Mouse (Mus musculus): Measurements from ENCODE around the gene Pcnx. TPM values are rescaled to one million over a fixed set of nuclear protein-coding genes. Genes with fewer than 3 reads are reported as not detected.

The Pcnx gene
- polyA plus RNA-seq, 1 experiment = 17.6 TPM

DNA sequence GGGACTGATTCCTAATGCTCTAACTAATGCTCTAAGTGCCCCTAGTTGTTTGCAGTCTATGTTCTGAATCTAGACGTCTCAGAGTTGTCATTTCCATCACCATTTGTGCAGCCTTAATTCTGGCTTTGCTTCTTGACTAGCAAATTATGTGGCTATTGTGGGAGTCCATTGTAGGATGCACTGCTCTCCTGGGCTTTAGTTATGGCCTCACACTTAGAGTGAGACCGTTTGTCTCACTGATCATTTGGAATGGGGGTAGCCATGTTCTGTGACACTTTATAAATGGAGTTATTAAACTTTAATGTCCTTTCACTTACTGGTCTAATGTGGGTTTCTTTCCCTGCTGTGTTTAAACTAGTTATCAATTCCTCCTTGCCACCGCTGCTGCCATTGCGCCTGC is 13.5 kb downstream of the Pcnx start:
- Histone ChIP-seq H3ac (ENCODE audit: control insufficient read depth, insufficient read length) (no peak overlapping the region), H3K4me3 (no peak overlapping the region), H3K4me2 (ENCODE audit: low read depth) (no peak overlapping the region), H3K36me3 (ENCODE audit: control insufficient read depth, insufficient read depth) (no peaks in the 10 kb centered on the region), H3K27me3 (ENCODE audit: control insufficient read depth, insufficient read depth, insufficient read length) (no peaks in the 10 kb centered on the region), H3K79me2 (ENCODE audit: control insufficient read depth, insufficient read depth) (peaks cover 16% of the 10 kb centered on the region)
- TF ChIP-seq MYOD1 (IDR thresholded peaks at IDR 0.05; ENCODE audit: control insufficient read depth in 1 of 3, insufficient read length in 2 of 3, low read depth in 2 of 3) (no peak), TCF12 (IDR thresholded peaks at IDR 0.05; ENCODE audit: insufficient read depth, poor library complexity, severe bottlenecking) (no peak), MAX (IDR thresholded peaks at IDR 0.05; ENCODE audit: low read depth) (no peak), E2F4 (IDR thresholded peaks at IDR 0.05; ENCODE audit: insufficient read depth) (no peak), POLR2A (IDR thresholded peaks at IDR 0.05; ENCODE audit: insufficient read length, low read depth) (no peak), USF1 (IDR thresholded peaks at IDR 0.05; ENCODE audit: low read depth) (no peak), POLR2AphosphoS2 (IDR thresholded peaks at IDR 0.05; ENCODE audit: insufficient read length, low read depth) (no peak), MYOG (IDR thresholded peaks at IDR 0.05; ENCODE audit: control insufficient read depth in 1 of 3, insufficient read depth in 1 of 3, insufficient read length in 2 of 3, low read depth in 2 of 3) (no peak), SRF (IDR thresholded peaks at IDR 0.05; ENCODE audit: control insufficient read depth, insufficient read length, low read depth) (no peak), REST (IDR thresholded peaks at IDR 0.05; ENCODE audit: insufficient read depth, insufficient read length) (no peak), TCF3 (IDR thresholded peaks at IDR 0.05; ENCODE audit: insufficient read length, low read depth) (no peak), CEBPB (IDR thresholded peaks at IDR 0.05; ENCODE audit: insufficient read depth, poor library complexity, severe bottlenecking) (no peak)

- H3K4me2 ChIP-seq (ENCODE audit: low read depth) = no peak overlapping the region
- no peak overlapping the region for H3K4me3 ChIP-seq
- no peaks in the 10 kb centered on the region for H3K36me3 ChIP-seq (ENCODE audit: control insufficient read depth, insufficient read depth)
- H3K27me3 ChIP-seq (ENCODE audit: control insufficient read depth, insufficient read depth, insufficient read length) = no peaks in the 10 kb centered on the region
- H3K79me2 ChIP-seq (ENCODE audit: control insufficient read depth, insufficient read depth) = peaks cover 33% of the 10 kb centered on the region
- H3ac ChIP-seq (ENCODE audit: control insufficient read depth, insufficient read length) = no peak overlapping the region
- TF ChIP-seq USF1 (IDR thresholded peaks at IDR 0.05; ENCODE audit: low read depth) (no peak), TCF3 (IDR thresholded peaks at IDR 0.05; ENCODE audit: insufficient read length, low read depth) (no peak), SRF (IDR thresholded peaks at IDR 0.05; ENCODE audit: control insufficient read depth, insufficient read length, low read depth) (no peak), MYOG (IDR thresholded peaks at IDR 0.05; ENCODE audit: control insufficient read depth in 1 of 3, insufficient read depth in 1 of 3, insufficient read length in 2 of 3, low read depth in 2 of 3) (no peak), MYOD1 (IDR thresholded peaks at IDR 0.05; ENCODE audit: control insufficient read depth in 1 of 3, insufficient read length in 2 of 3, low read depth in 2 of 3) (no peak), POLR2AphosphoS2 (IDR thresholded peaks at IDR 0.05; ENCODE audit: insufficient read length, low read depth) (no peak), CEBPB (IDR thresholded peaks at IDR 0.05; ENCODE audit: insufficient read depth, poor library complexity, severe bottlenecking) (no peak), REST (IDR thresholded peaks at IDR 0.05; ENCODE audit: insufficient read depth, insufficient read length) (no peak), TCF12 (IDR thresholded peaks at IDR 0.05; ENCODE audit: insufficient read depth, poor library complexity, severe bottlenecking) (no peak), MAX (IDR thresholded peaks at IDR 0.05; ENCODE audit: low read depth) (no peak), E2F4 (IDR thresholded peaks at IDR 0.05; ENCODE audit: insufficient read depth) (no peak), POLR2A (IDR thresholded peaks at IDR 0.05; ENCODE audit: insufficient read length, low read depth) (no peak)
These were observed 20.3 kb downstream of the Pcnx start for GRCm38 (mm10) chr12:81880161-81880560.

GRCm38 (mm10) chr12:81883255-81884106 is 23.7 kb downstream of the Pcnx start:
- Histone ChIP-seq H3K27me3 (ENCODE audit: control insufficient read depth, insufficient read depth, insufficient read length) (no peaks in the 10 kb centered on the region), H3K4me3 (no peak overlapping the region), H3K4me2 (ENCODE audit: low read depth) (no peak overlapping the region), H3K36me3 (ENCODE audit: control insufficient read depth, insufficient read depth) (no peaks in the 10 kb centered on the region), H3ac (ENCODE audit: control insufficient read depth, insufficient read length) (no peak overlapping the region), H3K79me2 (ENCODE audit: control insufficient read depth, insufficient read depth) (peaks cover 35% of the 10 kb centered on the region)
- no peak for TF ChIP-seq TCF12 (IDR thresholded peaks at IDR 0.05; ENCODE audit: insufficient read depth, poor library complexity, severe bottlenecking)
- no peak for TF ChIP-seq MYOG (IDR thresholded peaks at IDR 0.05; ENCODE audit: control insufficient read depth in 1 of 3, insufficient read depth in 1 of 3, insufficient read length in 2 of 3, low read depth in 2 of 3)
- TF ChIP-seq E2F4 (IDR thresholded peaks at IDR 0.05; ENCODE audit: insufficient read depth) = no peak
- TF ChIP-seq TCF3 (IDR thresholded peaks at IDR 0.05; ENCODE audit: insufficient read length, low read depth) = no peak
- TF ChIP-seq CEBPB (IDR thresholded peaks at IDR 0.05; ENCODE audit: insufficient read depth, poor library complexity, severe bottlenecking) = no peak
- TF ChIP-seq MAX (IDR thresholded peaks at IDR 0.05; ENCODE audit: low read depth) = no peak
- no peak for TF ChIP-seq MYOD1 (IDR thresholded peaks at IDR 0.05; ENCODE audit: control insufficient read depth in 1 of 3, insufficient read length in 2 of 3, low read depth in 2 of 3)
- no peak for TF ChIP-seq USF1 (IDR thresholded peaks at IDR 0.05; ENCODE audit: low read depth)
- TF ChIP-seq POLR2A (IDR thresholded peaks at IDR 0.05; ENCODE audit: insufficient read length, low read depth) = no peak
- TF ChIP-seq REST (IDR thresholded peaks at IDR 0.05; ENCODE audit: insufficient read depth, insufficient read length) = no peak
- TF ChIP-seq POLR2AphosphoS2 (IDR thresholded peaks at IDR 0.05; ENCODE audit: insufficient read length, low read depth) = no peak
- no peak for TF ChIP-seq SRF (IDR thresholded peaks at IDR 0.05; ENCODE audit: control insufficient read depth, insufficient read length, low read depth)

DNA sequence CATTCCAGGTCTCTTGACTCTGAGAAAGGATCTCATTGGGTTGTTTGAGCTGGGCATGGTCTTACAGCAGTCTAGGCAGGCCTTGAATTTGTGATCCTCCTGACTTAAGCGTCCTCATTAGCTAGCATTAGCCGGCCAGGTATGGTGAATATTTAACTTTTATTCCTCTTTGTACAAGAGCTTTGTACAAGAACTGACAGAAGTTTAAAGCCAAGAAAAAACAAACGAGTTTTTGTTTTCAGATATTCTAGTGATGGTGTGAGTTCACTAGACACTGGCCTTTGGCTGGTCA is 24.2 kb downstream of the Pcnx start:
- H3ac ChIP-seq (ENCODE audit: control insufficient read depth, insufficient read length) = no peak overlapping the region
- H3K4me3 ChIP-seq = no peak overlapping the region
- peaks cover 35% of the 10 kb centered on the region for H3K79me2 ChIP-seq (ENCODE audit: control insufficient read depth, insufficient read depth)
- no peaks in the 10 kb centered on the region for H3K27me3 ChIP-seq (ENCODE audit: control insufficient read depth, insufficient read depth, insufficient read length)
- no peaks in the 10 kb centered on the region for H3K36me3 ChIP-seq (ENCODE audit: control insufficient read depth, insufficient read depth)
- TF ChIP-seq TCF3 (IDR thresholded peaks at IDR 0.05; ENCODE audit: insufficient read length, low read depth) = no peak
- TF ChIP-seq CEBPB (IDR thresholded peaks at IDR 0.05; ENCODE audit: insufficient read depth, poor library complexity, severe bottlenecking) = no peak
- TF ChIP-seq REST (IDR thresholded peaks at IDR 0.05; ENCODE audit: insufficient read depth, insufficient read length) = no peak
- TF ChIP-seq POLR2AphosphoS2 (IDR thresholded peaks at IDR 0.05; ENCODE audit: insufficient read length, low read depth) = no peak
- H3K4me2 ChIP-seq (ENCODE audit: low read depth) = no peak overlapping the region

Measured in myocyte (in vitro differentiated cells).